Mouse (Mus musculus) MEL (cell line): Measurements from ENCODE around the gene Polr1b. TPM values are rescaled to one million over a fixed set of nuclear protein-coding genes. Genes with fewer than 3 reads are reported as not detected.

Experiments used
- DNase-seq: peaks from one replicate; pipeline ENCODE4 v3.0.0; 2011; ENCODE audit warnings: low read depth, low spot score
- H3K27ac ChIP-seq: 2 replicates; pipeline ENCODE4 v1.5.1; 2012; ENCODE audit warnings: low read depth, mild to moderate bottlenecking, control low read depth, low read length, moderate library complexity; ENCODE audit not compliant: control insufficient read depth
- H3K27me3 ChIP-seq, 2 experiments: fragments of 150-350 bp in 1 of 2; sonication (generic) in 1 of 2; 2 replicates each; pipeline ENCODE4 v1.6.1; 2012; ENCODE audit warnings: low read length in 2 of 2, mild to moderate bottlenecking in 2 of 2, improper control_type of control experiment in 1 of 2, moderate library complexity in 1 of 2; ENCODE audit not compliant: insufficient read depth in 2 of 2, control insufficient read depth in 1 of 2
- H3K36me3 ChIP-seq, 2 experiments: 2 replicates each; pipeline ENCODE4 v1.6.1; 2012 to 2014; ENCODE audit warnings: low read length in 2 of 2, improper control_type of control experiment in 1 of 2, inconsistent platforms in 1 of 2, mild to moderate bottlenecking in 1 of 2; ENCODE audit not compliant: insufficient read depth in 2 of 2, control insufficient read depth in 1 of 2
- H3K4me1 ChIP-seq, 2 experiments: fragments of 150-350 bp in 1 of 2; sonication (generic) in 1 of 2; 2 replicates each; pipeline ENCODE4 v1.6.1; 2012; ENCODE audit warnings: low read length in 2 of 2, improper control_type of control experiment in 1 of 2, mild to moderate bottlenecking in 1 of 2; ENCODE audit not compliant: insufficient read depth in 2 of 2, control insufficient read depth in 1 of 2
- H3K4me3 ChIP-seq, 2 experiments: fragments of 150-350 bp in 1 of 2; sonication (generic) in 1 of 2; 2 replicates each; pipeline ENCODE4 v1.5.1; 2012; ENCODE audit warnings: low read depth in 2 of 2, low read length in 2 of 2, mild to moderate bottlenecking in 2 of 2, moderate library complexity in 2 of 2, control low read depth in 1 of 2, improper control_type of control experiment in 1 of 2; ENCODE audit not compliant: control insufficient read depth in 1 of 2, insufficient read depth in 1 of 2
- H3K79me2 ChIP-seq: 2 replicates; pipeline ENCODE4 v1.6.1; 2012; ENCODE audit warnings: mild to moderate bottlenecking, low read length, moderate library complexity; ENCODE audit not compliant: control insufficient read depth, poor library complexity, insufficient read depth
- H3K9ac ChIP-seq: 2 replicates; pipeline ENCODE4 v1.6.1; 2012; ENCODE audit warnings: low read depth, mild to moderate bottlenecking, control low read depth, low read length, moderate library complexity; ENCODE audit not compliant: control insufficient read depth, poor library complexity, severe bottlenecking
- H3K9me3 ChIP-seq: fragments of 150-350 bp; sonication (generic); replicated peaks from 2 replicates; pipeline ENCODE4 v1.6.1; 2012; ENCODE audit warnings: mild to moderate bottlenecking, low read length, improper control_type of control experiment, moderate library complexity; ENCODE audit not compliant: insufficient read depth
- BHLHE40 ChIP-seq: IDR thresholded peaks from 2 replicates; pipeline ENCODE4 v1.6.1; 2012; ENCODE audit warnings: low read depth, mild to moderate bottlenecking, inconsistent platforms, low read length, improper control_type of control experiment, borderline replicate concordance
- CHD1 ChIP-seq: IDR thresholded peaks from 2 replicates; pipeline ENCODE4 v1.6.1; 2012; ENCODE audit warnings: low read depth, mild to moderate bottlenecking, inconsistent platforms, low read length, improper control_type of control experiment
- CHD2 ChIP-seq: IDR thresholded peaks from 2 replicates; pipeline ENCODE4 v1.6.1; 2011; ENCODE audit warnings: low read length, improper control_type of control experiment
- ELF1 ChIP-seq: IDR thresholded peaks from 2 replicates; pipeline ENCODE4 v1.6.1; 2014; ENCODE audit warnings: low read depth, mild to moderate bottlenecking, inconsistent platforms, low read length, improper control_type of control experiment, moderate library complexity
- EP300 ChIP-seq, 2 experiments: IDR thresholded peaks; 2 replicates each; pipeline ENCODE4 v1.6.1; 2011; ENCODE audit warnings: improper control_type of control experiment in 2 of 2, low read length in 2 of 2, low read depth in 1 of 2, mild to moderate bottlenecking in 1 of 2
- ETS1 ChIP-seq: IDR thresholded peaks from 2 replicates; pipeline ENCODE4 v1.6.1; 2012; ENCODE audit warnings: low read depth, mild to moderate bottlenecking, inconsistent platforms, low read length, improper control_type of control experiment, moderate library complexity
- GABPA ChIP-seq: IDR thresholded peaks from 2 replicates; pipeline ENCODE4 v1.6.1; 2012; ENCODE audit warnings: low read depth, mild to moderate bottlenecking, inconsistent platforms, low read length, improper control_type of control experiment, moderate library complexity
- GATA1 ChIP-seq: IDR thresholded peaks from 2 replicates; pipeline ENCODE4 v1.6.1; 2011; ENCODE audit warnings: low read depth, low read length, improper control_type of control experiment
- HCFC1 ChIP-seq: IDR thresholded peaks from 2 replicates; pipeline ENCODE4 v1.6.1; 2012; ENCODE audit warnings: low read depth, mild to moderate bottlenecking, inconsistent platforms, low read length, improper control_type of control experiment, moderate library complexity
- MEF2A ChIP-seq: IDR thresholded peaks from 2 replicates; pipeline ENCODE4 v1.6.1; 2014; ENCODE audit warnings: low read depth, mild to moderate bottlenecking, inconsistent platforms, low read length, improper control_type of control experiment; ENCODE audit not compliant: poor library complexity, insufficient replicate concordance, severe bottlenecking; ENCODE audit errors: extremely low read depth
- MXI1 ChIP-seq: IDR thresholded peaks from 2 replicates; pipeline ENCODE4 v1.6.1; 2011; ENCODE audit warnings: mild to moderate bottlenecking, low read depth, low read length, improper control_type of control experiment
- NELFE ChIP-seq: IDR thresholded peaks from 2 replicates; pipeline ENCODE4 v1.6.1; 2011; ENCODE audit warnings: low read depth, low read length, improper control_type of control experiment
- NRF1 ChIP-seq: IDR thresholded peaks from 2 replicates; pipeline ENCODE4 v1.6.1; 2014; ENCODE audit warnings: low read depth, mild to moderate bottlenecking, inconsistent platforms, low read length, improper control_type of control experiment, moderate library complexity; ENCODE audit not compliant: poor library complexity, insufficient read depth, severe bottlenecking
- RAD21 ChIP-seq: IDR thresholded peaks from 2 replicates; pipeline ENCODE4 v1.6.1; 2011; ENCODE audit warnings: mild to moderate bottlenecking, low read depth, low read length, improper control_type of control experiment
- RCOR1 ChIP-seq: IDR thresholded peaks from 2 replicates; pipeline ENCODE4 v1.6.1; 2012; ENCODE audit warnings: low read depth, mild to moderate bottlenecking, inconsistent platforms, low read length, improper control_type of control experiment
- SMC3 ChIP-seq: IDR thresholded peaks from 2 replicates; pipeline ENCODE4 v1.6.1; 2011; ENCODE audit warnings: low read depth, low read length, improper control_type of control experiment
- TBP ChIP-seq: IDR thresholded peaks from 2 replicates; pipeline ENCODE4 v1.8.0; 2011; ENCODE audit warnings: low read depth, low read length, improper control_type of control experiment
- TCF12 ChIP-seq: IDR thresholded peaks from 2 replicates; pipeline ENCODE4 v1.6.1; 2014; ENCODE audit warnings: low read depth, mild to moderate bottlenecking, inconsistent platforms, low read length, improper control_type of control experiment, moderate library complexity
- UBTF ChIP-seq: IDR thresholded peaks from 2 replicates; pipeline ENCODE4 v1.6.1; 2012; ENCODE audit warnings: low read depth, mild to moderate bottlenecking, inconsistent platforms, low read length, improper control_type of control experiment, moderate library complexity, borderline replicate concordance; ENCODE audit not compliant: insufficient read depth
- USF1 ChIP-seq: IDR thresholded peaks from 2 replicates; pipeline ENCODE4 v1.6.1; 2014; ENCODE audit warnings: low read depth, mild to moderate bottlenecking, inconsistent platforms, low read length, improper control_type of control experiment, moderate library complexity
- ZC3H11A ChIP-seq: IDR thresholded peaks from 2 replicates; pipeline ENCODE4 v1.6.1; 2012; ENCODE audit warnings: low read depth, mild to moderate bottlenecking, inconsistent platforms, low read length, improper control_type of control experiment
- ZKSCAN1 ChIP-seq: IDR thresholded peaks from 2 replicates; pipeline ENCODE4 v1.6.1; 2012; ENCODE audit warnings: low read depth, mild to moderate bottlenecking, inconsistent platforms, low read length, improper control_type of control experiment, moderate library complexity
- polyA plus RNA-seq, 2 experiments: library from polyadenylated mRNA; stranded (reverse) in 1 of 2; unstranded in 1 of 2; fragments of >175 nt in 1 of 2; fragments of >200 nt in 1 of 2; gene quantifications; 2 replicates each; pipeline versions ENCODE4 v1.2.1 to v1.2.4; 2012; ENCODE audit warnings: low replicate concordance in 2 of 2, low read depth in 1 of 2; ENCODE audit not compliant: insufficient read length in 2 of 2, insufficient read depth in 1 of 2, missing spikeins in 1 of 2
- total RNA-seq: library from RNA; depleted of rRNA; stranded (reverse); fragments of 300-350 nt; gene quantifications from 2 replicates; pipeline ENCODE4 v1.2.3, GENCODE M21; 2012

Gene Polr1b
- total and polyA plus RNA-seq, 3 experiments = 90.1 to 92.8 TPM; not detected in 1

GRCm38 (mm10) chr2:129065437-129066282, 35.1 kb upstream of the Polr1b start, which contains the start of gene Ttl (continued):
- no peak for TF ChIP-seq SMC3
- TF ChIP-seq RCOR1 = no peak
- TF ChIP-seq TBP = no peak
- TF ChIP-seq, all 39 proteins: peak for 7

DNA sequence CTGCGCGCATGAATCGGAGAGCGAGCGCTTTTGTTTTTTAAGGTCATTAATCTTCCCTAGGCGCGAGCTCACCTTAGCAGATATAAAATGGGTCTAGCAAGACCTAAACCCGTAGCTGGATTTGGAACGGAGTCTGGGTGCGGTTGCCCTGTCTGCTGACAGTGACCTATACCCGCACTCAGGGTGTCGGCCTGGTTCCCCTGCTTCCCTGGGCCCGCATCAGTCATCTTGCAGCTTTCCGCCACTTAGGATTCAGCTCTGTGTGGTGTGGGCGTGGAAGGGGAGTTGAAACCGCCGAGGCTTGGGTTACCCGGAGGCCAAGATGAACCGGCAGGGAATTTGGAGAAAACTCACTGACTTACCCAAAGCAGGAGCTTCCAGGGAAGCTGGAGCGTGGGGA, 34.5 kb upstream of the Polr1b start:
- Histone ChIP-seq H3K36me3 (peaks cover 0 to 5% of the 10 kb centered on the region in 2 experiments; a peak in 1 of 4 replicates), H3K9me3 (no peaks in the 10 kb centered on the region), H3K9ac (peak overlapping the region; percentile 87), H3K4me1 (peaks cover 0 to 5% of the 10 kb centered on the region in 2 experiments; a peak in 1 of 4 replicates), H3K27me3 (peaks cover 0 to 2% of the 10 kb centered on the region in 2 experiments; a peak in 1 of 4 replicates), H3K79me2 (peaks cover 7% of the 10 kb centered on the region; the same call in 1 of the 2 replicates), H3K27ac (no peak overlapping the region), H3K4me3 (peak overlapping the region; percentile 75 to 94)
- peak; percentile 59 for DNase-seq
- TF ChIP-seq TBP (0 out of 2 replicates have a peak, but pooled peaks have one; percentile 2), TCF12 (no peak)

- Histone ChIP-seq H3K4me1 (peaks cover 0 to 5% of the 10 kb centered on the region in 2 experiments; a peak in 1 of 4 replicates), H3K36me3 (peaks cover 0 to 5% of the 10 kb centered on the region in 2 experiments; a peak in 1 of 4 replicates), H3K9me3 (no peaks in the 10 kb centered on the region), H3K27me3 (no peaks in the 10 kb centered on the region), H3K27ac (no peak overlapping the region), H3K79me2 (peaks cover 7% of the 10 kb centered on the region; the same call in 1 of the 2 replicates), H3K4me3 (no peak overlapping the region), H3K9ac (no peak overlapping the region)
- DNase-seq = no peak
- no peak for TF ChIP-seq MXI1
- TF ChIP-seq NELFE = no peak
- TF ChIP-seq TCF12 = no peak
- TF ChIP-seq EP300 (IDR thresholded peaks at IDR 0.05; ENCODE audit: low read depth in 1 of 2, low read length in 2 of 2) = no peak
- no peak for TF ChIP-seq ELF1
- TF ChIP-seq CHD2 = no peak
- TF ChIP-seq ETS1 = no peak
- no peak for TF ChIP-seq CHD1
- no peak for TF ChIP-seq UBTF
- TF ChIP-seq ZKSCAN1 = no peak
- no peak for TF ChIP-seq BHLHE40
- no peak for TF ChIP-seq GABPA
- no peak for TF ChIP-seq ZC3H11A
- TF ChIP-seq NRF1 = no peak
- TF ChIP-seq GATA1 = no peak
- TF ChIP-seq RAD21 = no peak
- TF ChIP-seq USF1 = no peak
- no peak for TF ChIP-seq MEF2A
- TF ChIP-seq HCFC1 = no peak
These were observed 30.5 kb upstream of the Polr1b start for GRCm38 (mm10) chr2:129070296-129070695.
